Mouse (Mus musculus) adrenal gland, postnatal 14 days (tissue): Measurements from ENCODE around the gene Bcl2l10. TPM values are rescaled to one million over a fixed set of nuclear protein-coding genes. Genes with fewer than 3 reads are reported as not detected.

ENCODE experiments used
- DNase-seq: peaks from one replicate; pipeline ENCODE4 v3.0.0; 2021; ENCODE audit warnings: mixed read lengths
- long read RNA-seq, 2 experiments: library from polyadenylated mRNA; stranded (forward); transcript quantifications; one replicate each; pipeline ENCODE4 v2.0.0; 2021
- total RNA-seq: library from RNA; stranded (reverse); gene quantifications from 2 replicates; pipeline ENCODE4 v1.2.3, GENCODE M21; 2021

Gene Bcl2l10
- not detected in 2 replicates for total RNA-seq
- long read RNA-seq, experiment 1: 0 reads
- long read RNA-seq, experiment 2: 0 reads

DNA sequence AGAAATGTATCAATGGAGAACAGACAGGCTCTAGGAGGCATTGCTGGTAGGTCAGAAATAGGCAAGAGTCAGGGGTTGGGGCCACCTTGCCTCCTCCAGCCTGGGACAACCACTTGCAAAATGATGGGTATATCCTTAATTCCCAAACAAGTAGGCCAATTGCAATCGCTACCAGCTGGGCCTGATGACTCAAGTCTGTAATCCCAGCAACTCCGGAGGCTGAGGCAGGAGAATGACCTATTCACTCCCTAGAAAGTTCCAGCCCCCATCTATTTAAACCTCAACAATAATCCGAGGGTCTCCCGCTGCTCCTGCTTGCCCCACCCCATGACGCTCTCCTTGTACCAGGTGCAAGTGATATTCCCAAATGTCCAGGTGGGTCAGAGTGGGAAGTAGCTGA lies at the start of gene Bcl2l10:
Gene Bcl2l10 (plus strand): TSS at position 301 of the 400 bp plus-strand sequence.
- DNase-seq: no peak

DNA sequence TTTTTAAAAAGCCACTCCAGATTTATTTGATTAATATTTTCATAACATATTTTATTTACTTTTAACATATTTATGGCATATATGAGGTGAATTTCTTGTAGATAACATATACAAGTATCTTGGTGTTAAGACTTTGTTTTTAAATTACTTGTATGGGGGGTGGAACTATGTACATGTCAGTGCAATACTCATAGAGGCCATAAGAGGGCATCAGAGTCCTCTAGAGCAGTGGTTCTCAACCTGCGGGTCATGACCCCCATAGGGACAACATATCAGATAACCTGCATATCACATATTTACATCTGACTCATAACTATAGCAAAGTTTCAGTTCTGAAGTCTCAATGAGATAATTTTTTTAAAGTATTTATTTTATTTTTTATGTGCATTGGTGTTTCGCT lies 48.2 kb upstream of the Bcl2l10 start:
- DNase-seq: peak; percentile 31

DNA sequence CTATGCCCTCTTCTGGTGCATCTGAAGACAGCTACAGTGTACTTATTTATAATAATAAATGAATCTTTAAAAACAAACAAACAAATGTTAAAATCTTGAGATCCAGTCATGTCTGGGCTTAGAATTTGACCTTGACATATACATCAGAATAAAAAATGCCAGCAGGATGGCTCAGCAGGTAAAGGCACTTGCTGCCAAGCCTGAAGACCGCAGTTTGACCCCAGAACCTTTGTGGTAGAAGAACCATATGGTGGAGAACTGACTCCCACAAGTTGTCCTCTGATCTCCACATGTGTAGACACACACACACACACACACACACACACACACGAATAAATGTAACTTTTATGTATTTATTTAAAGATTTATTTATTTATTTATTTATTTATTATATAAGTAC lies 44.5 kb upstream of the Bcl2l10 start:
- DNase-seq: no peak

DNA sequence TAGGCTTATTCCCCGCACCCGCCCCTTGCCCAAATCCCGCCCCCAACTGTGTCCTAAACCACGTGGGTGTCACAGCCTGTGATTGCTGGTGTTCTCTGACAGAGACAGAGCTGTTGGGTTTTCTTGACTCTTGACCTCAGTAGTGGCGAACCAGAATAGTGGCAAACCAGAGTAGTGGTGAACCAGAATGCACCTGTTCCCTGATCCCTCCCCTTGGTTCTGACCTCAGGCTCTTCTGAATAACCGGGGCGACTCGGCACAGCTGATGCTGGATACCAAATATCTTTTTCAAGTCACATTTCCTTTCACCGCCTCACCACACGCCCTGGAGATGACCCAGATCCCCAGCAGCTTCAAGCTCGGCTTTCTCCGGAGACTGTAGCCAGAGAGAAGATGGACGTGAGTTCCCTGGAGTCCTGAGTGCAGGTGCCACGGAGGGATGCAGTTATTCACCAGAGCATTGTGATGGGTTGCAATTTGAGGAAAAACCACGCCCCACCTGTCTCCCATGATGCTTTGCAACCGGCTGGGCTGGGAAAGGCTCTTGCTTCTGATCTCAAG lies 43.8 kb upstream of the Bcl2l10 start:
- no peak for DNase-seq

DNA sequence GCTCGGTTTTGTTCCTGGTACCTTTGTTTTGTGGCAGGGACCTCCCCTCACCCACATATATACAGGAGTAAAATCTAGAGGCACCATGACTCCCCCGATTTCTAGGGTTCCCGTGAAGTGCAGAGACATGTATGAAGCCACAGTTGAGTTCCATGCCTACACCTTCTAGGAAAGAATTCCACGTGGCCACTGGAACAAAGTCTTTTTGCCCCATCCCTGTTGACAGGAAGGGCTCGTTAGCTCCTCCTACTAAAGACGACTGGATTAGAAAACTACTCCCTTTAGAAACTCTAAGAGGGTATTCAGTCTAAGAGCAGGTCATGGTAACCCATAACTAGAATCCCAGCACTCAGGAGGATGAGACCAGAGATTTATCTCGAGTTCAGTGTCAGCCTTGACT lies 43.3 kb upstream of the Bcl2l10 start:
- DNase-seq: no peak

DNA sequence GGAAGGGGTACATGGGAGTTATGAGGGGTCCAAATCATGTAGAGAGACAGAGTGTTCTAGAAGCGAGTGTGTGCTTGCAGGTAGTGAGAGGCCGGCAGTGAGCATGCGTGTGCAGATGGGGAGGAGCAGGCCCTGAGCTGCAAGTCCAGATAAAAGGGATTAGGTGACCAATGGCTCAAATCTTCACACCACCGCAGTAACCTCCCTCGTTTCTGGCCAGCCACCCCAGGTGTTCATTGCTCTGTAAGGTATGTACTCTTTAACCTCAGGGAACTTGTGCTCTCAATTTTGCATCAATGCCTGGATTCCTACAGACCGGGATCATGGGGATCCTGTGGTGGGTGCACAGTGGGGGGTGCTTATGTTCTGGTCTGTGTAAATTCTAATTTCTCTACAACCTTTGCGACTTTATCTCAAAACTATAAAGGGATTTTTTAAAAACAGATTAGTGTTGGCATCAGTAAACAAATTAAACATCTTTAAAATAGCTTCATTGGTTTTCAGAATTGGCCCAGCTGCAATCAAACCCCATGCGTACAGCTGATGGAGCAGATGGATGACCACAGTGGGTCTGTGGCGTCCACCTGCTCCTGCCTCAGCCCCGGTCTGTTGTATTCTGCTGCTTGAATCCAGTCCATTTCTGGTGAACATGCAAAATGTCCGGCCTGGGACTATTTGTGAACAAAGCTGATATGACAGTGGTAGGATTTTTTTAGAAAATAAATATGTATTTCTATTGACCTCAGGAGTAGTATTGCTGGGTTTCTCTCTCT lies 41.2 kb upstream of the Bcl2l10 start, which contains the start of gene Gnb5:
Gene Gnb5 (plus strand): TSS at position 163 of the 773 bp plus-strand sequence.
- DNase-seq: no peak

DNA sequence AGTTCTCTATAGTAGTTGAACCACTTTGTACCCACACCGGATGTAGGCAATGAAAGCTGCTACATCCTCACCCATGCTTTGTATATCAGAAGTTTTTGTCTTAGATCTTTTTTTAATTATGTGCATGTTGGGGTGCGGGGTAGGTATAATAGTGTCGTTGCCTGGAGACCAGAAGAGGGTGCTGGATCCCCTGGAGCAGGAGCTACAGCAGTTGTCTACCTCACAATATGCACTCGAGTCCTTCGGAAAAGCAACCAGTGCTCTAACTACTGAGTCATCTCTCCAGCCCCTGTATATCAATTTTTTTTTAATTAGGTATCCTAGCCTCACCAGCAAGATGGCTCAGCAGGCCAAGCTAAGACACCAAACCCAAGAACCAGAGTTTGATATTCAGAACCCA lies 40.5 kb upstream of the Bcl2l10 start:
- DNase-seq: no peak

DNA sequence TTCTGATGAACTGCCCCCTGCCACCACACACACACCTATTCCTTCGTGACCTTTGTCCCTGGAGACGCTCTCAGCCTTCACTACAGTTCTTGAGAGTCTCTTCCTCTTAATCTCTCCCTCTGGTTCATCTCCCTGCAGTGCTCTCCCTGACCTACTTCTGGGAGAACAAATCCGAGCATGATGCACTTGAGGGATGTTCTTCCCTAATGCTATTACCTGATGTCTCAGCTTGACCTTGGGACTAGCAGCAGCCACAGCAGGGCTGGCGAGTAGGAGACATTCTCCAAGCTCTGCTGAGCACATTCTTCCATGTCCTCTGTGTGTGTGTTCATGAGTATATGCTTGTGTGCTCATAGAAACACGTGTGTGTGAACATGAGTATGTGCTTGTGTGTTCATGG lies 38.9 kb upstream of the Bcl2l10 start:
- no peak for DNase-seq

DNA sequence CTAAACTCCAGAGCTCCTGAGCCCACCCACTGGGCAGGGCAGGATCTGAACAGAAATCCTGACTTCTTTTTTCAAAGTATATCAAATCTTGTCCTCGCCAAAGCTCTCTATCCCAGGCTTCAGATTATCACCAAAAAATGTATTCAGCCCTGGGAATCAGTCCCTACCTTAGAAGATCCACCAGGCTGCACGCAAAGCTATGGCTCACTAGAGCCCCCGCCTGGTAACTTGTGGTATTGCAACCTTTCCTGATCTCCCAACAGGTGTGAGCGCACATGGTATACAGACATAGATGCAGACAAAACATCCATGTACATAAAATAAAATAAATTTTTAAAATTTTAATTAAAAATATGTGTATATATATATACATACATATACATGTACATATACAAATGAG lies 35.5 kb upstream of the Bcl2l10 start:
- peak; percentile 83 for DNase-seq

DNA sequence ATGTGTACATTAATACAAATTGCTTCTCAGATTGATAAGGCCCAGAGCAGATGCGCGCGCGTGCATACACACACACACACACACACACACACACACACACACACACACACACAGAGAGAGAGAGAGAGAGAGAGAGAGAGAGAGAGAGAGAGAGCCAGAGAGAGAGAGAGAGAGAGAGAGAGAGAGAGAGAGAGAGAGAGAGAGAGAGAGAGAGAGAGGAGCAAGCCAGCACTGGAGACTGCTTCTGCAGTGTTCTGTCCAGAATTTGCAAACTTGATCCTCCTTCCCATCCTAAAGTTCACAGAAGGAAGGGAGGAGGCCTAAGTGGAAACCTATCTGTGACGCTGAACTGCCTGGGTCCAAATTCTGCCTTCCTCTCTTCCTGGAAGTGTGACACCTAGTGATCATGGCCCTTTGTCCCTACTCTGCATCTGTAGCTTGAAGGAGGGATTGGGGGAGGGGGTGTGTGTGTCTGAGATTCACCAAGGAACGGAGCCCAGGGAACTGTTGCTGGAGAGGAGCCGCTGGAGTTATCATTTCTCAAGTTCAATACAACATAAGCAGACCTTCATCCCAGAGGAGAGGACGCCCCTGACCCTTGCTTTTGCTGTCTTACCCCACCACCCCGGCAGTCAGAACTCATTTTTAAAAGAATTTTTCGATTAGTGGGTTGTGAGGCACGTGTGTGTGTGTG lies 34.3 kb upstream of the Bcl2l10 start:
- DNase-seq: no peak

DNA sequence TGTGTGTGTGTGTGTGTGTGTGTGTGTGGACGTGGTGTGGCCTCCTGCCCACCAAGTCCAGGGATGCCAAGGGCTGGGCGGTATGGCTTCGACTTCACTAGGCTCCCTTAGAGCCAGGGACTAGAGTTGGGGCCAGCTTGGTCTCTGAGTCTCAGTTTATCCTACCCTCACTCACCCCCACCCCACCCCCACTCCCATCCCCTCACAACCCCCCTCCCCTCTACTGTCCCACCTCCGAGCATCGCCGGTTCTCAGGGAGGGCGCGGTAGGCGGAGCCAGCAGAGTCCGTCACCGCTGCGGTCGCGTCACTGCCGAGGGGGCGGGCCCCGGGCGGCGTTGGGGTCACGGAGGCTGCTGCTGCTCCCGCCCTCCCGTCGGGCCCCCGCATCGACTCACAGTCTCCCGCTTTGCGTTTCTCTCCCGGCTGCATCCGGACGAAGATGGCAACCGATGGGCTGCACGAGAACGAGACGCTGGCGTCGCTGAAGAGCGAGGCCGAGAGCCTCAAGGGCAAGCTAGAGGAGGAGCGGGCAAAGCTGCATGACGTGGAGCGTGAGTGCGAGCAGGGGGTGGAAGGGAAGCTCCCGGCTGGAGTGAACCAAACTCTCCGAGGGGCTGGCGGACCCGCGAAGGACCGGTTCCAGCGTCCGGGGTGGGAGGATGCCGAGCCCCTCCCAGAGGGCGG lies 33.6 kb upstream of the Bcl2l10 start:
- DNase-seq: peak; percentile 90

DNA sequence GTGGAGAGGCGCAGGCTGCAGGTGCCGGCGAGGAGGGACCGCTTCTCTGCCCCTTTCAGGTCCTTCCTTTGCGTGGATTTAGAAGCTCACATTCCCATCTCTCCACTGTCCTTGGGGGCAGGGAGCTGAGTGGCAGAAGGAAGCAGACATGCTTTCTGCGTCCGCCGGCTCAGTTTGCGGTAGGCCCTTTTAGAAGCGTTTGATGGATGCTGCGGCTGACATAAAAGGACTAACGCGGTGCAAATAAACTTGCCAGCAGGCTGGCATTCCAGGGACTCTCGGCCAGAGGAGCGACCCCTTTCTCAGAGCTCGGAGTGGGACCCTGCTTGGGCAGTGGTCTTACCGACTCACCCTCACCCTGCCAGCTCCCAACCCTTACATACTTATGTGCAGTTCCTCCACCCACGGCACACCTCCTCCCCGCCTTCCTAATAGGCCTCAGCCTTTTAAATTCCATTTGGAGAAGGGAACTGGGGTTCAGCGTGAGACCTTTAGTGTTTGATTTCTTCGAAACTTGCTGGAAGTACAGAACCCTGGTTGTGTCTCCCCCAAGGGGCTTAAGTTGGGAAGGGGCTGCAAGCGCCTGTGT lies 32.9 kb upstream of the Bcl2l10 start:
- DNase-seq: no peak

DNA sequence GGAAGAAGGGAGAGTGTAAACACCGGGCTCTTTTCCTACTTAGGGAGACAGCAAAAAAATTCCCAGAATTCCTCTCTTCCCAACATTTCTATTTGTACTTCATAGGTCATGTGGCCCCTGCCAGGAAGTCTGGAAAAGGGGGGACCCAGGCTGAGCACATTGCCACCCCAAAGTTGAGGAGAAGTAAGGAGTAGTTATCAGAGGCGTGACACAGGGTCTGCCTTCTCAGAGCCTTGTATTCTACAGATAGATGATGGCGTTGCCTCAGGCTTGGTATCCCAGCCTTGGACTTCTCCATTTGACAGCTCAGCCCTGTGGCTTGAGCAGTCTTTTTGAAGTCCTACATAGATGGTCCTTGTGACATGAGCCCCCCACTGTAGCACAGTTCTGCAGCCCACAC lies 32.3 kb upstream of the Bcl2l10 start:
- no peak for DNase-seq

DNA sequence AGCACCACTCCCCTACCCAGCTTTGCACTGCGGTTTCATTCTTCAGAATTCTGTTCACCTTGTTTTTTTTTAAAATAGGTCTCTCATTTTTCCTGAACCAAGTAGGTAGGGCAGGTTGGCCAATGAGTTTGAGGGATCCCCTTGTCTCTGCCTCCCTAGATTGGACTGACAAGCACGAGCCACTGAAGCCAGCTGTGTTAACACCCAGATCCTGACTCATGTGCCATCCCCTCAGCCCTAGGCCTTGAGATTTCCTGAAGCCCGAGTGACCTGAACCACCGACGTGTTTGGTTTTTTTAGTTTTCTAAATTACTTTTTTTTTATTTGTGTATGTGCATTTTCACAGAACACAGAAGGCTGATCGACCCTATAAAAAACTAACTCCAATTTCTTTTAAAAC lies 30.8 kb upstream of the Bcl2l10 start:
- peak; percentile 51 for DNase-seq

DNA sequence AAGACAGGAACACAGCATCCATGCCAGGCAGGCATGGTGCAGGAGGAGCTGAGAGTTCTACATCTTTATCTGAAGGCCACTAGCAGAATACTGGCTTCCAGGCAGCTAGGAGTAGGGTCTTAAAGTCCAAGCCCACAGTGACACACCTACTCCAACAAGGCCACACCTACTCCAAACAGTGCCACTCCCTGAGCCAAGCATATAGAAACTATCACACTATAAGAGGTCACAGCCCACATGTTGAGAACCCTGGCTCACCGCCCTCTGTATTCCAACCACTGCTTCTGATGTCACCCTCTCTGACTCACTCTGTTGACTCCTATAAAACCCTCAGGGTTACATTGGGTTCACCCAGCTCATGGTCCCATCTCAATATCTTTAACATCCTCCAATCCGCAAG lies 29.4 kb upstream of the Bcl2l10 start:
- peak; percentile 53 for DNase-seq

DNA sequence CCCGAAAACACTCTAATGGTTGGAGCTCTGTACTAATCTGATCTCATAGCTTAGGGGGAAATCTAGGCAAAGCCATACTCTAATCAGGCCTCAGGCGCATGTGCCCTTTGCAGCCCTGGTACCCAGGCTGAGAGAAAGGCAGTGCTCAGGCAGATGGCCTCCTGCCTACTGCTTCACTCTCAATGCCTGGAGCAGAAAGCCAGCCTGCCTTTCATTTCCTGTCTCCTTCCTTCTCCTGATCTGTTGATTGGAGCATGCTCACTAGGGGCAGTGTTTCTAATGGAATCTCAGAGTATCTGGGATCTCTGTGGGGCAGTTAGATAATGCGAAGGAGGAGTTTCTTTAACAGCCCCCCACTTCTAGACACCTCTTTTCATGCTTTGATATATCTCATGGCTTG lies 28.2 kb upstream of the Bcl2l10 start:
- peak; percentile 30 for DNase-seq

DNA sequence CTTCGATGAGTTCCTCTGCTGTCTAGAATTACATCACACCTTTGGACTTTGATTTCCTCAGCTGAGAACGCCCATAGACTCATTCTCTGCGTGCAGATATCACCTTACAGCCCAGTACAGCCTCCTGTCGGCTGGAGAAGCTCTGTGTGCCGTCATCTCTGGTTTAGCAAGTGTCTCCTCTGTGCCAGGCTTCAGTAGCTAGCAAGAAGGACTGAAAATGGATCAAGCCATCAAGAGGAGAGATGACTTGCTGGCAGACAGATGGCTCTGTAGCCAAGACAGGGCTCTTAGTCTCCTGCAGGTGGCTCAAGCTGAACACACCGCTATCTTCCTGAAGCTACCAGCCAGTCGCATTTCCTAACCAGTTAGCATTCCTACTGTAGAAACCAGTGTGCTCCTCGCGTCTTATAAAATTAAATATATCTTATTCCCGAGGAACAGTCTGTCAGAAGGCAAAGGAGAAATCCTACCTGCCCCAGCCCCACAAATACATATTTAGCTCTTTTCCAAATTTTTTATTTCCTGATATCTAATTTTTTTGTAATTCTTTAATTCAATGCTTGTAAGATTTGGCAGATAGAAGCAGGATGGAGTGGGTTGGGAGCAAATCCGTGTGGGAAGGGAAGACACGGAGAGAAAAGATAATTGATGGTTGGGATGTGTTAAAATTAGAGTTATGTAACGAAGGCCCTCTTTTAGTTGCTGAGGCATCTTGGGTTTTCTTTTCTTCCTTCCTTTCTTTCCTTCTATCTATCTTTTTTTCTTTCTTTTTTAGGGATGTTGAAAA lies 25.3 kb upstream of the Bcl2l10 start:
- no peak for DNase-seq

DNA sequence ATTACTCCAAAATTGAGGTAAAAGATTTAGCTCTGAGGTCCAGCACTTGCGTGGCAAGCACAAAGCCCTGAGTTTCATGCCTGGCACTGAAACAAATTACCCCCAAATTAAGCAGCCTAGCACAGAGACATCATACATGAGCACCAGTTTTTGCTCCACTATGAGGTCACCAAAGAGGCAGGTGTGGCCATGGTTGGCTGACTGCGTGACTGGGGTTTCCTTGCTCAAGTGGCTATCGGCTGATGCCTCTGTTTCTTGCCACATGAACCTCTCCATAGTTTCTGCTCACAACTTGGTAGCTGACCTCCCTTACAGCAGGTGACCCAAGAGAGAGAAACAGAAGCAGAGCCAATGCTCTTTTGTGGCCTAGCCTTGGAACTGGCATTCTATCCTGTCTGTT lies 19.5 kb upstream of the Bcl2l10 start:
- no peak for DNase-seq

DNA sequence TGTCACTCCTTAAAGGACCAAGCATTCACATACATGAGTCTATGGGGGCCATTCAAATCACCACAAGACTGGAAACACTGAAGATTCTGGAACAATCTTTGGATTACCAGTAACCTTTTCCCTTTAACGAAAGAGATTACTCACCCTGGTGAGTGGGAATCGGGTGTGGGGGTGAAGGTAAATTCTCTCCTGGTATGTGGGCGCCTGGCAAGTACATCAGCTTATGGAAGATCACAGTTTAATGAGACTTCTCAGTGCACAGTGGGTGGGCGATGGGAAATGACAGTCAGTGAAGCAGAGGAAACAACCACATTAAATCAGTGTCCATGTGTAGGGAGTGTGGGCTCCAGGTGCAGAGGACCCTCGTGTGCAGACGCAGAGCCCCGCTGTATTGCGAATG lies 16.7 kb upstream of the Bcl2l10 start:
- DNase-seq: no peak

DNA sequence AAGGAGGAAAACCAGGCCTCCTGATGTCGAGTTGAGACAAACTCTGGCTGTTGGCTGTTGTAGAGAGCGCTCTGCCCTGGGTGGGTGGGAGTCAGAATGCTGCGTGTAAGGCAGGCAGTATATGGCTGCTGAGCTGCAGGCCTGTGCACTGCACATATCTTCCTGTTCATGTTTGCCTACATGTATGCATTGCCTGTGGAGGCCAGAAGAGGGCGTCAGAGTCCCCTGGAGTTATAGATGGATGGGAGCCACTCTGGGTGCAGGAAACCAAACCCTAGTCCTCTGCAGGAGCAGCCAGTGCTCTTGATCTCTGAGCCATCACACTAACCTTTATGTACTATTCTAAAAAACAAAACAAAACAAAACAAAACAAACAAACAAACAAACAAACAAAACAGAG lies 13.1 kb upstream of the Bcl2l10 start:
- DNase-seq: no peak

DNA sequence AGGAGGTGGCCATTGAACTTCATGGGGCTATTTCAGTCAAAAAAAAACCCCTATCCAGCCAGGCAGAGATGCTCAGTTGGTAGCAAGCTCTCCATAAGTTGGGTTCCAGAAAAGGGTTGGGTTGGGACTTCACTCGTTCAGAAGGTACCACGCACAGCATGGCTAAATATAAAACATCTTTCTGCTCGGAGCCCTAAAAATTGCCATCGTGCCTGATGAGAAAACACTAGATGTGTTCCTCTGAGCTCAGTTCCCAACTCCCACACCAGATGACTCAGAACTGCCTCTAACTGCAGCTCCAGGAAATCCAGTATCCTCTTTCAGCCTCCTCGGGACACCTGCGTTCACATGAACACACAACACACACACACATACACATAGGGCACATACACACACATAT lies 9.5 kb upstream of the Bcl2l10 start:
- no peak for DNase-seq

DNA sequence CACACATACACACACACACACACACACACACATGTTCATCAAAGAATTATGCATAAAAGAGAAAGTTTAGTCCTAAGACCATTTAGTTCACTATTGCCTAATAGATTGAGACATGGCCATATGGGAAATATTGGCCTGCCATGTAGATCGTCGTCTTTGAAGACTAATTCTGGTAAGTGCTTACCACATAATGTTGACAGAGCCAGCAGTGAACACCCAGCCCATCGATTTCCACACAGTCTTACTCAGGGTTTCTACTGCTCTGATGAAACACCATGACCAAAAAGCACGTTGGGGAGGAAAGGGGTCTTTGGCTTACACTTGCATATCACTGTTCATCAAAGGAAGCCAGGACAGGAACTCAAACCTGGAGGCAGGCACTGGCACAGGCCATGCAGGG lies 5.1 kb upstream of the Bcl2l10 start:
- DNase-seq: no peak
